Mouse (Mus musculus): Measurements from ENCODE around the gene Tmem160. TPM values are rescaled to one million over a fixed set of nuclear protein-coding genes. Genes with fewer than 3 reads are reported as not detected.

The Tmem160 gene
- 88.8 and 162 TPM in 2 replicates for polyA plus RNA-seq (2012; ENCODE audit: low replicate concordance)

GRCm38 (mm10) chr7:16452587-16453073, at the start of gene Tmem160:
Gene Tmem160, plus strand, starts transcription at chr7:16452779.

GRCm38 (mm10) chr7:16477628-16478027, 25.0 kb downstream of the Tmem160 start, which contains the start of gene Npas1:
Gene Npas1, minus strand, starts transcription at chr7:16477728.

Other genes starting within 250 kb of the Tmem160 start
- 40.4 and 47.8 TPM in 2 replicates for gene Dhx34, start 230.7 kb upstream of the Tmem160 start, polyA plus RNA-seq (2012; ENCODE audit: low replicate concordance)
- 0.26 and 2.0 TPM in 2 replicates for gene C5ar2, start 208.6 kb upstream of the Tmem160 start, polyA plus RNA-seq (2012; ENCODE audit: low replicate concordance)
- gene C5ar1, start 193.2 kb upstream of the Tmem160 start, polyA plus RNA-seq (2012; ENCODE audit: low replicate concordance): 0.09 and 1.5 TPM in 2 replicates
- 89.0 and 205 TPM in 2 replicates for gene Inafm1, start 179.2 kb upstream of the Tmem160 start, polyA plus RNA-seq (2012; ENCODE audit: low replicate concordance)
- 50.5 and 115 TPM in 2 replicates for gene Ccdc9, start 166.0 kb upstream of the Tmem160 start, polyA plus RNA-seq (2012; ENCODE audit: low replicate concordance)
- 210 and 580 TPM in 2 replicates for gene Bbc3, start 144.4 kb upstream of the Tmem160 start, polyA plus RNA-seq (2012; ENCODE audit: low replicate concordance)
- 19.3 and 20.4 TPM in 2 replicates for gene Sae1, start 65.0 kb upstream of the Tmem160 start, polyA plus RNA-seq (2012; ENCODE audit: low replicate concordance)
- 229 and 298 TPM in 2 replicates for gene Zc3h4, start 51.9 kb upstream of the Tmem160 start, polyA plus RNA-seq (2012; ENCODE audit: low replicate concordance)
- 0.26 TPM in 1 of 2 replicates, not detected in the other for gene Npas1, start 24.9 kb downstream of the Tmem160 start, polyA plus RNA-seq (2012; ENCODE audit: low replicate concordance)
- gene Arhgap35, start 162.2 kb downstream of the Tmem160 start, polyA plus RNA-seq (2012; ENCODE audit: low replicate concordance): 0.97 and 7.1 TPM in 2 replicates
- gene Ceacam15, start 222.9 kb downstream of the Tmem160 start, polyA plus RNA-seq (2012; ENCODE audit: low replicate concordance): not detected in 2 replicates

Data from leukemia stem cell, adult 10-12 weeks (primary cell).